Mouse (Mus musculus) liver, embryonic 14.5 days (tissue): ENCODE measurements around the gene Hnrnpk. TPM values are rescaled to one million over a fixed set of nuclear protein-coding genes. Genes with fewer than 3 reads are reported as not detected.

Source experiments
- ATAC-seq: fragments of 200-750 bp; cut with Nextera tagmentation; 2 replicates; pipeline ENCODE4 v1.8.0; 2017; ENCODE audit warnings: moderate number of reproducible peaks, mild to moderate bottlenecking, moderate library complexity; ENCODE audit not compliant: insufficient read depth
- DNase-seq, 3 experiments: peaks; one replicate each; pipeline ENCODE4 v3.0.0-alpha.2; 2012 to 2013; ENCODE audit warnings: low read depth in 3 of 3, low spot score in 3 of 3
- H3K27ac ChIP-seq: fragments of 300-500 bp; sonication (generic); 2 replicates; pipeline ENCODE4 v1.5.1; 2014; ENCODE audit warnings: moderate library complexity, mild to moderate bottlenecking, control low read depth, inconsistent platforms
- H3K27me3 ChIP-seq: fragments of 300-500 bp; sonication (generic); 2 replicates; pipeline ENCODE4 v1.6.1; 2014; ENCODE audit warnings: mild to moderate bottlenecking, low read length, moderate library complexity; ENCODE audit not compliant: control insufficient read depth, insufficient read depth
- H3K36me3 ChIP-seq: fragments of 300-500 bp; sonication (generic); replicated peaks from 2 replicates; pipeline ENCODE4 v1.6.1; 2014; ENCODE audit warnings: low read depth; ENCODE audit not compliant: control insufficient read depth, insufficient read depth
- H3K4me1 ChIP-seq, 2 experiments: fragments of 200-500 bp in 1 of 2; fragments of 300-500 bp in 1 of 2; sonication (generic) in 1 of 2; replicated peaks; 2 replicates each; pipeline ENCODE4 v1.6.1; 2012 to 2014; ENCODE audit warnings: antibody characterized with exemption in 1 of 2, inconsistent platforms in 1 of 2, low read length in 1 of 2; ENCODE audit not compliant: control insufficient read depth in 2 of 2, insufficient read depth in 2 of 2
- H3K4me2 ChIP-seq: fragments of 300-500 bp; sonication (generic); 2 replicates; pipeline ENCODE4 v1.6.1; 2014; ENCODE audit warnings: low read depth, mild to moderate bottlenecking, control low read depth, moderate library complexity
- H3K4me3 ChIP-seq, 2 experiments: fragments of 200-500 bp in 1 of 2; fragments of 300-500 bp in 1 of 2; sonication (generic) in 1 of 2; 2 replicates each; pipeline ENCODE4 v1.5.1; 2012 to 2014; ENCODE audit warnings: low read depth in 2 of 2, low read length in 2 of 2, mild to moderate bottlenecking in 2 of 2, control low read depth in 1 of 2, inconsistent platforms in 1 of 2, moderate library complexity in 1 of 2; ENCODE audit not compliant: insufficient read depth in 1 of 2
- H3K9ac ChIP-seq: fragments of 300-500 bp; sonication (generic); replicated peaks from 2 replicates; pipeline ENCODE4 v1.6.1; 2014; ENCODE audit warnings: mild to moderate bottlenecking, control low read depth, moderate library complexity
- H3K9me3 ChIP-seq: fragments of 300-500 bp; sonication (generic); 2 replicates; pipeline ENCODE4 v1.6.1; 2016; ENCODE audit warnings: low read length, mixed read lengths; ENCODE audit not compliant: control insufficient read depth
- CTCF ChIP-seq: IDR thresholded peaks from 2 replicates; pipeline ENCODE4 v1.5.1; 2016; ENCODE audit warnings: antibody characterized with exemption, low read depth, control low read depth
- EP300 ChIP-seq: IDR thresholded peaks from 2 replicates; pipeline ENCODE4 v1.6.1; 2016; ENCODE audit warnings: antibody characterized with exemption, low read depth
- WGBS: fragments of 180-500 bp; shearing (Covaris S2); extraction: QIAGEN DNeasy Blood & Tissue Kit; methylation state at CpG from one replicate; pipeline ENCODE4 v1.1.7; 2014; ENCODE audit not compliant: insufficient replicate concordance; 5-methylcytosine and 5-hydroxymethylcytosine counted together
- microRNA counts: library from miRNA; unstranded; fragments of <30 nt; microRNA quantifications from one replicate; lab custom pipeline; 2016
- microRNA-seq: library from miRNA; unstranded; fragments of <30 nt; microRNA quantifications from one replicate; pipeline ENCODE4, GENCODE M21; 2016
- polyA plus RNA-seq, 2 experiments: library from polyadenylated mRNA; depleted of rRNA in 1 of 2; stranded (reverse) in 1 of 2; unstranded in 1 of 2; fragments of >200 nt; fragmentation: Nextera tagmentation in 1 of 2; extraction: Ambion mirVana in 1 of 2; gene quantifications; 2 replicates each; pipeline versions ENCODE4 v1.2.1 to v1.2.3; 2012 to 2014

The Hnrnpk gene
- polyA plus RNA-seq, 2 experiments: 260 to 584 TPM

DNA sequence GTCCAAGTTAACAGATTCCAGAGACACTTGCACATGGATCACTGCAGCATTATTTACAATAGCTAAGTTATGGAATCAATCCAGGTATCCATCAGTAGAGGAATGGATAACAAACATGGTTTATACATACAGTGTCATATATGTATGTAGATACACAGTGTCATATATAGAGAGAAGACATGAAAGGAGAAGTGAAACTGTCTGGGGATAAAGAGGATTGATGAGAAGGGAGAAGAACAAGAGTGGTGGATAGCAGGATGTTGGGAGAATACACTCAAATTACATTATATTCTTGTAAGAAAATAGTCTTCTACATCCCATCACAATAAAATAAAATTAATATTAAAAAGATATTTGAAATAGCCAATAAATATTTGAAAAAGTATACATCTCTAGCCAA is 50.1 kb downstream of the Hnrnpk start:
- no peak overlapping the region for H3K27ac ChIP-seq
- H3K4me1 ChIP-seq: no peaks in the 10 kb centered on the region

GRCm38 (mm10) chr13:58350606-58351005 is 52.5 kb downstream of the Hnrnpk start:
- Histone ChIP-seq H3K9me3 (no peaks in the 10 kb centered on the region), H3K27me3 (no peaks in the 10 kb centered on the region), H3K36me3 (no peaks in the 10 kb centered on the region), H3K4me3 (no peak overlapping the region), H3K9ac (no peak overlapping the region), H3K4me2 (no peak overlapping the region), H3K4me1 (no peaks in the 10 kb centered on the region), H3K27ac (no peak overlapping the region)
- no peak for DNase-seq
- TF ChIP-seq CTCF: no peak
- no peak for TF ChIP-seq EP300
- ATAC-seq: no peak
- 53% methylated on average over 4 of the region's 4 CpGs for WGBS

More for the DNA sequence above, 50.1 kb downstream of the Hnrnpk start:
- Histone ChIP-seq H3K4me2 (no peak overlapping the region), H3K27me3 (peaks cover 4% of the 10 kb centered on the region; the same call in 1 of the 2 replicates), H3K9ac (no peak overlapping the region), H3K4me3 (no peak overlapping the region), H3K36me3 (no peaks in the 10 kb centered on the region), H3K9me3 (no peaks in the 10 kb centered on the region)
- no peak for ATAC-seq
- no peak for DNase-seq
- no peak for TF ChIP-seq CTCF
- no peak for TF ChIP-seq EP300

- H3K36me3 ChIP-seq: no peaks in the 10 kb centered on the region
- no peak for DNase-seq
- no peak overlapping the region for H3K9ac ChIP-seq
- H3K4me1 ChIP-seq: no peaks in the 10 kb centered on the region
- no peak for ATAC-seq
- H3K4me3 ChIP-seq: no peak overlapping the region
- no peaks in the 10 kb centered on the region for H3K9me3 ChIP-seq
- H3K27me3 ChIP-seq: no peaks in the 10 kb centered on the region
- no peak overlapping the region for H3K4me2 ChIP-seq
- WGBS: 65% methylated on average over 9 of the region's 9 CpGs
- TF ChIP-seq CTCF (no peak), EP300 (no peak)
- H3K27ac ChIP-seq: no peak overlapping the region
These were observed 58.6 kb downstream of the Hnrnpk start for GRCm38 (mm10) chr13:58344505-58344904.

MicroRNA genes within 50 kb of the gene (microRNA counts, 519-probe panel; counts per million panel counts)
- microRNA mmu-miR-7a (lab: Ali Mortazavi, UCI): 2,796 counts per million, percentile 4 among the panel's probes with 10 or more counts

Small RNA genes lying within 50 kb of the gene (microRNA-seq; reads per million reads assigned to microRNA genes)
- 277 reads per million, percentile 60 among the genes with 10 or more reads in this experiment for gene Mir7-1

Other genes with a start within 250 kb of the Hnrnpk start
- gene Idnk, start 245.7 kb downstream of the Hnrnpk start, polyA plus RNA-seq (2012; rRNA removed): 5.8 and 6.9 TPM in 2 replicates
- gene Idnk, start 245.7 kb downstream of the Hnrnpk start, polyA plus RNA-seq (2014; fragmentation: Nextera tagmentation; extraction: Ambion mirVana): 17.7 and 18.3 TPM in 2 replicates
- gene Ubqln1, start 187.7 kb downstream of the Hnrnpk start, polyA plus RNA-seq (2012; rRNA removed): 28.8 and 32.6 TPM in 2 replicates
- gene Ubqln1, start 187.7 kb downstream of the Hnrnpk start, polyA plus RNA-seq (2014; fragmentation: Nextera tagmentation; extraction: Ambion mirVana): 28.6 and 33.7 TPM in 2 replicates
- gene Gkap1, start 127.6 kb downstream of the Hnrnpk start, polyA plus RNA-seq (2012; rRNA removed): 1.5 and 4.8 TPM in 2 replicates
- 2.9 and 3.8 TPM in 2 replicates for gene Gkap1, start 127.6 kb downstream of the Hnrnpk start, polyA plus RNA-seq (2014; fragmentation: Nextera tagmentation; extraction: Ambion mirVana)
- 0.06 and 0.07 TPM in 2 replicates for gene Kif27, start 44.2 kb downstream of the Hnrnpk start, polyA plus RNA-seq (2012; rRNA removed)
- 0.04 and 0.05 TPM in 2 replicates for gene Kif27, start 44.2 kb downstream of the Hnrnpk start, polyA plus RNA-seq (2014; fragmentation: Nextera tagmentation; extraction: Ambion mirVana)
- gene 2210016F16Rik, start 18.1 kb downstream of the Hnrnpk start, polyA plus RNA-seq (2012; rRNA removed): 8.5 and 9.3 TPM in 2 replicates
- gene 2210016F16Rik, start 18.1 kb downstream of the Hnrnpk start, polyA plus RNA-seq (2014; fragmentation: Nextera tagmentation; extraction: Ambion mirVana): 20.2 and 21.9 TPM in 2 replicates
- 5.0 and 8.0 TPM in 2 replicates for gene Rmi1, start 1.1 kb downstream of the Hnrnpk start, polyA plus RNA-seq (2012; rRNA removed)
- 11.0 and 12.0 TPM in 2 replicates for gene Rmi1, start 1.1 kb downstream of the Hnrnpk start, polyA plus RNA-seq (2014; fragmentation: Nextera tagmentation; extraction: Ambion mirVana)
- 0.01 TPM in 1 of 2 replicates, not detected in the other for gene Slc28a3, start 207.5 kb upstream of the Hnrnpk start, polyA plus RNA-seq (2012; rRNA removed)
- not detected in 2 replicates for gene Slc28a3, start 207.5 kb upstream of the Hnrnpk start, polyA plus RNA-seq (2014; fragmentation: Nextera tagmentation; extraction: Ambion mirVana)